Mouse (Mus musculus): ENCODE results near the gene Dqx1.

Gene Dqx1

DNA sequence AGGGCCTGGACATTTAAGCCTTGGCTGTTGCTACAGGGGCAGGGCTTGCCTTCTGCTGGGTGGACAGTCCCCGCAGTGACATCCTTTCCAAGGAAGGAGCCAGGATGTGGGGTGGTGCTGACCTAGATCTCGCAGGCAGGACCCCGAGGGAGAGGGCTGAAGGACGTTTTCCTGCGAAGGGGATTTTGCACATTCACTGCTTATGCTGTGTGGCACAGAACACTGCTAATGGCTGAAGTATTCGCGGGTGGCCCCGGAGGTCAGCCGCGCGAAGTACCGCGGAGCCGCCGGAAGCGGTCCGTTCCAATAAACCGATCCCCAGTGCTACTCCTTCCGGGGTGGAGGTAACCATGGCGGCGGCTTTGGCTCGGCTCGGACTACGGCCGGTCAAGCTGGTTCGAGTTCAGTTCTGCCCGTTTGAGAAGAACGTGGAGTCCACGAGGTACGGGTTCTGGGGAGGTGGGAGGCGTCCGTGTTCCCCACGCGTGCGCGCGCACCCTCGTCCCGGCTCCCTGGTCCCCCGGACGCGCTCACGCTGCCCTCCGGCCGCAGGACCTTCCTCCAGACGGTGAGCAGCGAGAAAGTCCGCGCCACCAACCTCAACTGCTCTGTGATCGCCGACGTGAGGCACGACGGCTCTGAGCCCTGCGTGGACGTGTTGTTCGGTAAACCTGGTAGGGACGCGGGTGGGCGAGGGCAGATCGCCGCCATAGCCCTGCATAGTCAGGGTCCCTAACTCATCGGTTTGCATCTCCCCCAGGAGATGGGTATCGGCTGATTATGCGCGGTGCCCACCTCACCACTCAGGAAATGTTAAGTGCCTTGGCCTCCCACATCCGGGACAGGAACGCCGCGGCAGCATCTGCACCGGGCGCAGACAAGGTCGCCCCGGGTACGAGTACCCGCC lies 51.4 kb downstream of the Dqx1 start, which contains the start of gene Mrpl53:
Mrpl53 (plus strand) TSS at position 279 of the 907 bp plus-strand sequence.
- peak; percentile 74 to 81 for DNase-seq

DNA sequence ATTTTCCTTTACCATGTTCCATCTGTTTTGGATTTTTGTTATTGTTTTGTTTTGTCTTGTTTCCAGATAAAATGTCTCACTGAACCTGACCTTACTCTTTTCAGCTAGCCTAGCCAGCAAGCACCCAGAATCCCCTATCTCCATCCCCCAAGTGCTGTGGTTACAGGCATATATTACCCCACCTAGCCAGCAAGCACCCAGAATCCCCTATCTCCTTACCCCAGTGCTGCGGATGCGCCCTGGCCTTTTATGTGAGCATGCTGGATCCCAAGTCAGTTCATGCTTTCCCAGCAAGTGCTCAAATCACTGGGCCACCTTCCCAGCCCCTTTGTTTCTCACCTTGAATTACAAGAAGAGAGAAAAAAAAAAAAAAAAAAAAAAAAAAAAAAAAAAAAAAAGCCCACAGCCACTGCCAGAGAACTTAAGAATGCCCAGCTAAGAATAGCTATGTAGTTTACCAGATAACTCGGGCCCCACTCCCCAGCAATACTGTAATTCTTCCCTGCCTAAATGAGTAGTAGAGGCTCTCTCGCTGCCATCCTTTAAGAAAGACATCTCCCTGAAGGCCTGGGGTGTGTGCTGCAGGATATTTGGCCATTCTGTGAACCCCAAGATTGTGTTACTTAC lies 54.0 kb downstream of the Dqx1 start:
- DNase-seq = no peak

DNA sequence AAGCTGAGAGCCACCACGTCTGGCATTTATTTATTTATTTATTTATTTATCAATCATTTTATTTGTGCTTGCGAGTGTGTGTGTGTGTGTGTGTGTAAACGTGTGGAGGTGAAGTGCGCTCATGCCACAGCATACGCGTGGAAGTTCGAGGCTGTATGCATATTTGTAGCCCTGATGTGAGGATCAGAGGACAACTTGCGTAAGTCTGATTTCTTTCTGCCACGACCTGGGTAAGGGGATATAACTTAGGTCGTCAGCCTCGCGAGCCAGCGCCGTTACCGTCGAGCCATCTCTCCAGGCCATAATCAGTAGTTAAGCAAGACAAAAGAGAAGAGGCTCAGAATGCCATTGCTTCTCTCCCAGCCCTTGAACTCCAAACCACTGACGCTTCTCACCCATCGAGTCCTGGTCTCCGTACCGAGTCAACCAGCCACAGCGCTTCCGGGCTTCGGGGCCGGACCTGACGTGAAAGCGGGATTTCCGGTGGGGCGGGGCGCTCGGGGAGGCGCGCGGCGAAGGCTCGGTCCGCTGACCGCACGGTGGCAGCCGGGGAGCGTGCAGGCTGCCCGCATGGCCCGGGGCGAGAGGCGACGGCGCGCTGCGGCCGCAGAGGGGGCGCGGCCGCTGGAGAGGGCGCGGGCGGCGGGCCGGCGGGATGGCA lies 57.5 kb downstream of the Dqx1 start, which contains the start of gene Mogs:
Mogs (plus strand) TSS at position 486 of the 661 bp plus-strand sequence.
- peak; percentile 96 for DNase-seq

DNA sequence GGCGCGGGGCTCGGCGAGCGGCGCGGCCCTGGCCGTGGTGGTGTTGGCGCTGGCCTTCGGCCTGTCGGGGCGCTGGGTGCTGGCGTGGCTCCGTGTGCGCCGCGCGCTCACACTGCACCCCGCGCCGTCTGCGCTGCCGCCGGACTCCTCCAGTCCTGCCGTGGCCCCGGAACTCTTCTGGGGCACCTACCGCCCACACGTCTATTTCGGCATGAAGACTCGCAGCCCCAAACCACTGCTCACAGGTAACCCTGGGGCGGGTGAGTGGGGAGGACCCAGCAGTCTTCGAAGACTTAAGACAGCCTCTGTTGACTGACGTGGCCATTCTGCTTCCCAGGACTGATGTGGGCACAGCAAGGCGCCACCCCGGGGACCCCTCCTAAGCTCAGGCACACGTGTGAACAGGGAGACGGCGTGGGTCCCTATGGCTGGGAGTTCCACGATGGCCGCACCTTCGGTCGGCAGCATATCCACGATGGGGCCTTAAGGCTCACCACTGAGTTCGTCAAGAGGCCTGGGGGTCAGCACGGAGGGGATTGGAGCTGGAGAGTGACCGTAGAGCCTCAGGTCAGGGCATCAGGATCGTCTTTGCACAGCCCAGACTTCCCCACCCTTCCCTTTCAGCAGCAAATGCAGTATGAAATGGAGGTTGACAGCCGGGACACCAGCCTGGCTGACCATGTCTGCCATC lies 58.2 kb downstream of the Dqx1 start:
- DNase-seq = peak in 1 of 2 experiments; percentile 42

DNA sequence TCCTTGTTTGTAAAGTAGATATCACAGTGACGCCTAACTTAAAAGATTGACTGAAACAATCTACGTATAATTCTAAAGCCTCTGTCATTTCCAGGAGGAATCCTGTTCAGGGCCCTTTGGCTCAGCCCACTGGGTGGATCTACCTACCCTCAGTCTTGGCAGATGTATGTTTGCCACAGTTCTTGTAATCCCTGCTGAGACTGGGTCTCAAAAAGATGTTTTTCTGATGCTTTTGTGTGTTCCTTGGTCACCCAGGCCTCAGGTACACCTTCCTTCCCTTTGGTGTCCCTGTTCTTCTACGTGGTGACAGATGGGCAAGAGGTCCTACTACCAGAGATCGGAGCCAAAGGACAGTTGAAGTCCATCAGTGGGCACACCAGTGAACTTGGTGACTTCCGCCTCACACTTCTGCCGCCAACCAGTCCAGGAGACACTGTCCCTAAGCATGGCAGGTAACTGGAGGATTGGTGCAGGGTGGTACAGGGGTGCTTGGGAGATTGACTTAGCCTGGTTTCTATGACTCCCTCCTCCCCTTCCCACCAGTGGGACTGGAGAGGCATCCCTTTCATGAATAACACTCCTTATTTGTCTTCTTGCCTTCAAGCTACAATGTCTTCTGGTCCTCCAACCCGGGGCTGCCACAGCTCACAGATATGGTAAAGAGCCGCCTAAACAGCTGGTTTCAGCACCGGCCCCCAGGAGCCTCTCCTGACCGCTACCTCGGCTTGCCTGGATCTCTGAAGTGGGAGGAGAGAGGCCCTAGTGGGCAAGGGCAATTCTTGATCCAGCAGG lies 58.9 kb downstream of the Dqx1 start:
- no peak for DNase-seq
